Mouse (Mus musculus) midbrain, embryonic 14.5 days (tissue): ENCODE results near the gene Wsb1. TPM values are rescaled to one million over a fixed set of nuclear protein-coding genes. Genes with fewer than 3 reads are reported as not detected.
A peak's percentile ranks its signal among the peaks of the same experiment; 100 is the strongest.

Source experiments
- ATAC-seq: fragments of 200-750 bp; cut with Nextera tagmentation; 2 replicates; pipeline ENCODE4 v1.8.0; 2017; ENCODE audit warnings: moderate number of reproducible peaks, moderate library complexity; ENCODE audit not compliant: low FRiP score, low TSS enrichment
- DNase-seq: peaks from one replicate; pipeline ENCODE4 v3.0.0-alpha.2; 2015
- H3K27ac ChIP-seq: fragments of 300-500 bp; sonication (generic); replicated peaks from 2 replicates; pipeline ENCODE4 v1.5.1; 2014; ENCODE audit warnings: mild to moderate bottlenecking, low read depth, low read length, moderate library complexity
- H3K27me3 ChIP-seq: fragments of 300-500 bp; sonication (generic); 2 replicates; pipeline ENCODE4 v1.6.1; 2014; ENCODE audit warnings: low read length, control low read depth, mixed read lengths; ENCODE audit not compliant: control insufficient read depth, insufficient read depth
- H3K36me3 ChIP-seq: fragments of 300-500 bp; sonication (generic); 2 replicates; pipeline ENCODE4 v1.6.1; 2014; ENCODE audit warnings: low read length, control low read depth; ENCODE audit not compliant: control insufficient read depth, insufficient read depth
- H3K4me1 ChIP-seq: fragments of 300-500 bp; sonication (generic); 2 replicates; pipeline ENCODE4 v1.6.1; 2014; ENCODE audit warnings: mild to moderate bottlenecking, antibody characterized with exemption, low read length, control low read depth; ENCODE audit not compliant: control insufficient read depth, insufficient read depth
- H3K4me2 ChIP-seq: fragments of 300-500 bp; sonication (generic); 2 replicates; pipeline ENCODE4 v1.6.1; 2014; ENCODE audit warnings: mild to moderate bottlenecking, low read length, moderate library complexity
- H3K4me3 ChIP-seq: fragments of 300-500 bp; sonication (generic); replicated peaks from 2 replicates; pipeline ENCODE4 v1.5.1; 2014; ENCODE audit warnings: low read depth, low read length
- H3K9ac ChIP-seq: fragments of 300-500 bp; sonication (generic); replicated peaks from 2 replicates; pipeline ENCODE4 v1.6.1; 2014; ENCODE audit warnings: mild to moderate bottlenecking, low read length, moderate library complexity
- H3K9me3 ChIP-seq: fragments of 300-500 bp; sonication (generic); 2 replicates; pipeline ENCODE4 v1.6.1; 2016; ENCODE audit warnings: low read length, control low read depth, mixed read lengths; ENCODE audit not compliant: control insufficient read depth
- WGBS: fragments of 180-500 bp; shearing (Covaris S2); extraction: QIAGEN DNeasy Blood & Tissue Kit; methylation state at CpG from one replicate; pipeline ENCODE4 v1.1.7; 2014; 5-methylcytosine and 5-hydroxymethylcytosine counted together
- polyA plus RNA-seq: library from polyadenylated mRNA; unstranded; fragments of >200 nt; fragmentation: Nextera tagmentation; extraction: Ambion mirVana; gene quantifications from 2 replicates; pipeline ENCODE4 v1.2.1, GENCODE M21; 2014

Wsb1 gene
- polyA plus RNA-seq, 1 experiment from 2014 or later, result 743 TPM

- H3K4me3 ChIP-seq, result no peak overlapping the region
- no peaks in the 10 kb centered on the region for H3K9me3 ChIP-seq
- DNase-seq (no peak), ATAC-seq (no peak)
- no peak overlapping the region for H3K27ac ChIP-seq
- H3K27me3 ChIP-seq, result no peaks in the 10 kb centered on the region
- no peak overlapping the region for H3K9ac ChIP-seq
- 77% methylated on average over 8 of the region's 8 CpGs for WGBS
- no peaks in the 10 kb centered on the region for H3K4me1 ChIP-seq
- no peak overlapping the region for H3K4me2 ChIP-seq
- H3K36me3 ChIP-seq, result no peaks in the 10 kb centered on the region
Measured at GRCm38 (mm10) chr11:79225371-79226155, 28.9 kb downstream of the Wsb1 start.

DNA sequence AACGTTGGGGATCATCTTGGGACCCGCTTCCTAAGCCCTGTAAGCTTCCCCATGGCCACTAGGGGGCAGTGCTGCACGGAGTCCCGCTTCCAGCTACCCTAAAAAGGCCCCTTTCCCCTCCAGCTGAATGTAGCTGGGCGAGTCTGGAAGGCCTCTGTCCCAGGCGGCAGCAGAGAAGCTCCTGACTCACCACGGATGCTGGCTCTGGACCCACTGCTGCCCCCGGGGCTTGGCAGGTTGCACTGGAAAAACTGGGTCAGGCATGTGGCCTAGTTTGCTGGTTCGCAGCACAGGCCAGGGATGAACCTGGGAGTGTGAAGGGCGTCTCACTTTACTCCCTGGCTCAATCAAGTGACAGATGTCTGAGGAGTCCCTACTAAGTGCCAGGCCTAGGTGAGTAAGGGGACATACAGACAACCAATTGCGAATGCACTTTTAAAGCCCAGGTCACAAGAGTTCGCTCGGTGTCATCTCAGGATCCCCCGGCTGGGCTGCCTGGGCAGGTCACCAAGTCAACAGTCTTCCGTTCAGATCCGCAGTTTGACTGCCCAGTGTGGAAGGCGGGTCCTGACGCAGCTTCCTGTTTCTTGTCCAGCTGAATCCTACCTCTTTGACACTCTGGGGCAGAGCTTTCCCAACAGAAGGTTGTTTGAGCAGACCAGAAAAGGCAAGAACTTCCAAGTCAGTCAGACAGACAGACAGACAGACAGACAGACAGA, 29.8 kb downstream of the Wsb1 start:
- ATAC-seq, result no peak
- H3K9ac ChIP-seq, result no peak overlapping the region

GRCm38 (mm10) chr11:79223420-79223819, 31.1 kb downstream of the Wsb1 start:
- ATAC-seq (no peak), DNase-seq (no peak)
- 93% methylated on average over 6 of the region's 6 CpGs for WGBS
- Histone ChIP-seq H3K4me3 (no peak overlapping the region), H3K4me1 (no peaks in the 10 kb centered on the region), H3K4me2 (no peak overlapping the region), H3K27ac (no peak overlapping the region), H3K36me3 (no peaks in the 10 kb centered on the region), H3K27me3 (no peaks in the 10 kb centered on the region), H3K9me3 (no peaks in the 10 kb centered on the region), H3K9ac (no peak overlapping the region)

More for the DNA sequence above, 29.8 kb downstream of the Wsb1 start:
- WGBS, result 44% methylated on average over 18 of the region's 18 CpGs
- no peak overlapping the region for H3K4me3 ChIP-seq
- no peaks in the 10 kb centered on the region for H3K36me3 ChIP-seq
- H3K4me1 ChIP-seq, result no peaks in the 10 kb centered on the region
- no peak overlapping the region for H3K27ac ChIP-seq
- H3K27me3 ChIP-seq, result no peaks in the 10 kb centered on the region
- H3K4me2 ChIP-seq, result no peak overlapping the region
- DNase-seq, result peak; percentile 88
- H3K9me3 ChIP-seq, result no peaks in the 10 kb centered on the region

DNA sequence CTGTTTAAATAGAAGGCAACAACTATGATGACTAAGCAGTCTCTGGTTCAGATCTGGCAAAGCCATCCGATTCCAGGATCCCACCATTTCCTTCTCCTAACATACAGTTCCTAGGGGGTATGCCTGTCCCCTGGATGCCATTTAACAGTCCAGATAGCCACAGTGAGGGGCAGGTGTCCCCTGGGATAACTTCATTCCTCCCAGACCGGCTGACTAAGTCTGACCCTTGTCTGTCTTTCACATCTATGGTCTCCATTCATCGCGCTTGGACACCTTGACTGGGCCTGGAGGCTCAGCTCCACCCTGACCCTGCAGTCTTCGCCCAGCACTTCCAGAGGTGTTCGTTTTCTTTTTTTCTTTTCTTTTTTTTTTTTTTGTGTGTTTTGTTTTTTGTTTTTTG, 31.8 kb downstream of the Wsb1 start:
- ATAC-seq (no peak), DNase-seq (no peak)
- H3K4me2 ChIP-seq, result no peak overlapping the region
- no peaks in the 10 kb centered on the region for H3K36me3 ChIP-seq
- H3K9ac ChIP-seq, result no peak overlapping the region
- no peaks in the 10 kb centered on the region for H3K27me3 ChIP-seq
- no peaks in the 10 kb centered on the region for H3K9me3 ChIP-seq
- no peaks in the 10 kb centered on the region for H3K4me1 ChIP-seq
- H3K27ac ChIP-seq, result no peak overlapping the region
- no peak overlapping the region for H3K4me3 ChIP-seq
- 89% methylated on average over 6 of the region's 6 CpGs for WGBS

DNA sequence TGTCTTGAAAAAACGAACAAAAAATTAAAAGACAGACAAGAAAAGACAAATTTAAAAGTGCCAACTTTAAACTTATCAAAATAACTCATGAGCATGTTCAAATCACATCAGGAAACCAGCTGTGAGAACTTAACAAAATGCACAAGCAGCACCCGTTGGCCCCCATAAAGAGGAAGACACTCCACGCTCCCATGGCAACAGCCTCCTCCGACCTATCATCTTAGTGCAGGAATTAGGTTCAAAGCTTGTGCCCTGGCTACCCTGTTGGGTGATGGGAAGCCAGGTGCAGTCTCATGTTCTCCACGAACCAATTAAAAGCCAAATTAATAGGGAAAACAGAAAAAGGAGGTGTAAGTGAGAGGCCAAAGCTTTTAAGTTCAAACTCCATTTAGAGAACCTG, 32.8 kb downstream of the Wsb1 start:
- H3K4me2 ChIP-seq, result no peak overlapping the region
- H3K36me3 ChIP-seq, result no peaks in the 10 kb centered on the region
- 69% methylated on average over 5 of the region's 5 CpGs for WGBS
- no peak overlapping the region for H3K4me3 ChIP-seq
- no peaks in the 10 kb centered on the region for H3K9me3 ChIP-seq
- H3K9ac ChIP-seq, result no peak overlapping the region
- no peak overlapping the region for H3K27ac ChIP-seq
- no peaks in the 10 kb centered on the region for H3K4me1 ChIP-seq
- H3K27me3 ChIP-seq, result no peaks in the 10 kb centered on the region
- no peak for ATAC-seq
- DNase-seq, result no peak

DNA sequence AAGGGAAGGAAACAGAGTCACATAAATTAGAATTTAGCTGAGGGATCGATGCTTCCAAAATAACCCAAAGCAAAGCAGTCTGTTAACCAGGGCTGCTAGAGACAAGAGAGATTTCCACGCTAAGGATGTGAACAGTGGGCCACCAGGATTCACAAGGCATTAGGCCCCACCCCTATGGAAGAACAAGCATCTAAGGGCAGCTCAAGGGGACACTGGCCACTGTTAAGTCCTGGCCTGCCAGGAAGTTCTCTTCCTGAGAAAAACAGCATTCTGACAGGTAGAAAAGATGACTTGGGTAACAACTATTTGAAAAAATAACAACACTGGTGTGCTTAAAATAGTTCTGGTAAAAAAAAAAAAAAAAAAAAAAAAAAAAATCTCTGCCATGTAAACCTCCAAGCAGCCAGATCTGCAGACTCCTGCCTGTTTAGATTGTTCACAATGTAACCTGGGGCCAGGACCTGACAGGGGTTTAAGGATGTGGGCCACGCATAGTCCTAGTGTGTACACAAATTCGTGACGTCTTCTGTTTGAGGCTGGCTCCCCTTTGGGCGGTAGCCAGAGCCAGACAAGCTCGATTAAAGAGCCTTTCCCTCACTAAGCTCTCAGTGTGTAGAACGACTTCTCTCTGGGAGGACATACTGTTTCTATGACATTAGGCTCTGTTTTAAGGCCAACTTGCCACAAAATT, 35.4 kb downstream of the Wsb1 start:
- Histone ChIP-seq H3K9ac (no peak overlapping the region), H3K27me3 (no peaks in the 10 kb centered on the region), H3K36me3 (no peaks in the 10 kb centered on the region), H3K4me2 (no peak overlapping the region), H3K4me3 (no peak overlapping the region), H3K9me3 (no peaks in the 10 kb centered on the region), H3K4me1 (no peaks in the 10 kb centered on the region), H3K27ac (no peak overlapping the region)
- ATAC-seq, result no peak
- no peak for DNase-seq
- 78% methylated on average over 8 of the region's 8 CpGs for WGBS

DNA sequence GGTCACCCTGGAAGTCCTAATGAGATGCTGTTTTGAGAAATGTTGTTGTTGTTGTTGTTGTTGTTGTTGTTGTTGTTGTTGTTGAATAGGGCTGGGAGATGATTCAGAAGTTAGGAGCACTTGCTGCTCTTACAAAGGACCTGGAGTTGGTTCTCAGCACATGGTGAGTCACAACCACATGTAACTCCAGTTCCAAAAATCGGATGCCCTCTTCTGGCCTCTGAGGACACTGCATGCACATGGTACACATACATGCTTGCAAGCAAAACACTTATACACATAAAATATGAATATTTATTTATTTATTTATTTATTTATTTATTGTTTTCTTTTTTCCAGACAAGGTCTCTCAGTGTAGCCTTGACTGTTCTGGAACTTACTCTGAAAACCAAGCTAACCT, 36.4 kb downstream of the Wsb1 start:
- H3K4me1 ChIP-seq, result no peaks in the 10 kb centered on the region
- H3K27me3 ChIP-seq, result no peaks in the 10 kb centered on the region
- no peak overlapping the region for H3K27ac ChIP-seq
- no peaks in the 10 kb centered on the region for H3K36me3 ChIP-seq
- WGBS, result 100% methylated on average over 1 of the region's 1 CpGs
- H3K4me3 ChIP-seq, result no peak overlapping the region
- no peak overlapping the region for H3K4me2 ChIP-seq
- no peaks in the 10 kb centered on the region for H3K9me3 ChIP-seq
- ATAC-seq (no peak), DNase-seq (no peak)
- H3K9ac ChIP-seq, result no peak overlapping the region

DNA sequence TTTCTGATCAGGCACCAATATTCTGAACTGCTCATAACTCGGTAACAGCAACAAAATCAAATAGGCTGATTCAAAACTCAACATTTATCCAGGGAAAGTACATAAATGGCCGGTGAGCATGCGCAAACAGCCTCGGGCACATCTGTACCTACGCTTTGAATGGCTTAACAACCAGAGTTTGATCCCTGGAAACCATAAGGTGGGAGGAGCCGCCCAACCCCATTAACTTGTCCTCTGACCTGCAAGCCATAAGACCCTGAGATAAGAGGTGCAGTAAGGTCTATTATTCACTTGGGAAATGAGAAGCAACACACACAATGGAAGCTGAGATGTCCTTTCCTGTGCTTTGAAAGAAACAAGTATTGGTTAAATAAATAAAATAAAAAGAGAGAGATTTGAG, 37.3 kb downstream of the Wsb1 start:
- Histone ChIP-seq H3K27me3 (no peaks in the 10 kb centered on the region), H3K4me2 (no peak overlapping the region), H3K9me3 (no peaks in the 10 kb centered on the region), H3K9ac (no peak overlapping the region), H3K36me3 (no peaks in the 10 kb centered on the region), H3K27ac (no peak overlapping the region), H3K4me1 (no peaks in the 10 kb centered on the region), H3K4me3 (no peak overlapping the region)
- no peak for DNase-seq
- ATAC-seq, result no peak
- WGBS, result 81% methylated on average over 6 of the region's 6 CpGs
